Mouse (Mus musculus) urinary bladder, postnatal 0 days (tissue): Measurements from ENCODE around the gene Limd2. TPM values are rescaled to one million over a fixed set of nuclear protein-coding genes. Genes with fewer than 3 reads are reported as not detected.

Experiments used
- polyA plus RNA-seq: library from polyadenylated mRNA; unstranded; fragments of >200 nt; fragmentation: Nextera tagmentation; extraction: Ambion mirVana; gene quantifications from 2 replicates; pipeline ENCODE4 v1.2.1, GENCODE M21; 2015

Gene Limd2
- 30.1 and 32.3 TPM in 2 replicates for polyA plus RNA-seq

DNA sequence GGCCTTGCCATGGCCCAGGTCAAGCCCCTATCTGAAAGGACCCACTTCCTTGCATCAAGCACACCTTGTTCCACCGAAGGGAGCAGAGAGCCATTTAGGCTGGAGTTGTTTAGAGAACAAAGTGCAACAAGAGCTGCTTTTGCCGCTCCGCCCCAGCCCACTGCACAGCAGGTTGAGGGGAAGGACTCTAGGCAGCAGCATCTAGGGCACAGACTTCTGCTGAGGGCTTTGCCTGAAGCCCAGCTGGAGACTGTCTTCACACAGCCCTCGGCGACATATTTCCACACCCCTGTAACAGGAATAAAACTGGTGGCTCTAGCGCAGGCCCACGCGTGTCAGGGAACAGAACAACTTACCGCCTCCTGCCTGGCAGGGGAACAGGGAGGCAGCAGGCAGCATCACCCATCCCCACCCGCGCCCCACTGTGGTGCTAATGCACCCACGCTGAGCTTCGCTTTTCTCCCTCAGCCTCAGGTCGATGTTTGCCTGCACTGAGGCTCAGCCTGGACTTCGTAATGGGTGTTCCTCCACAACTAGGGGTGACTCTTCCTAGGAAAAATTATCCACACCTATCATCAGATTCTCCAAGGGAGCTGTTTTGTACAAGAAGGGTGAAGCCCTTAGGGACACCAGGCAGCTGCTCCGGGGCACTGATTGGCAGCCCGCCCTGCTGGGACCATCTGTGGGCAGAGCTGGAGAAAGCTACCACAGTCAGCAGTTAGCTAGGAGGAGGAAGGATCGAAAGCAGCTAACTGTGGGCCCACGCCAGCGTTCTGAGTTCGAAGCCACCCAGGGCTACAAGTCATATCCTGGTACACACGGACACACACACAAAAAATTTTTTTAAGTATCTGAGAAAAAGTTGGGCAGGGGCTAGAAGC is at the start of gene Limd2, which contains the start of gene Gm10840:
Gene Limd2 (minus strand): TSS at position 20 of the 881 bp plus-strand sequence.
Gene Gm10840 (plus strand): TSS at position 10 of the 881 bp plus-strand sequence.

DNA sequence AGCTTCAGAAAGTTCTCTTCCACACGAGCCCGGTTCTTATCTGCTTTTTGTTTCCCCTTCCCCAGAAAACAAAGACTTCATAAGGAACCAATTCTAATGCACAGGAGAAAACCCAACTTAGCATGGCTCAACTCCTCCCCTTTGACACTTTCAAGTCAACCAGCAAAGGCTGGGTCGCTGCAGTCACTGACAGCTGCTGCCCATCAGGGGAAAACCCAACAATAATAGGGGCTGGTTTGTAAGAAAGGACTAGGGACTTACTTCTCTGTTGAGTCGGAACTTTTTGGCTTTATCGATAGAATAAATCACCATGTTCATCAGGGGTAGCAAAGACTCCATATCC is 41.4 kb upstream of the Limd2 start, which contains the start of gene Strada:
Gene Strada (minus strand): TSS at position 46 of the 343 bp plus-strand sequence.

Other genes with a start within 250 kb of the Limd2 start
- gene Cyb561, start 207.5 kb downstream of the Limd2 start, polyA plus RNA-seq: 28.5 and 28.6 TPM in 2 replicates
- gene Ace, start 192.9 kb downstream of the Limd2 start, polyA plus RNA-seq: 2.3 TPM in 2 replicates
- gene Ace3, start 166.2 kb downstream of the Limd2 start, polyA plus RNA-seq: not detected in 2 replicates
- gene Kcnh6, start 152.7 kb downstream of the Limd2 start, polyA plus RNA-seq: 0.07 TPM in 1 of 2 replicates, not detected in the other
- gene Dcaf7, start 124.0 kb downstream of the Limd2 start, polyA plus RNA-seq: 21.1 and 23.4 TPM in 2 replicates
- 5.8 TPM in 2 replicates for gene Taco1, start 94.8 kb downstream of the Limd2 start, polyA plus RNA-seq
- gene Map3k3, start 76.2 kb downstream of the Limd2 start, polyA plus RNA-seq: 12.8 and 14.9 TPM in 2 replicates
- not detected in 2 replicates for gene Gm10840, start within 50 bp of the Limd2 start, polyA plus RNA-seq
- 11.3 and 13.3 TPM in 2 replicates for gene Strada, start 41.3 kb upstream of the Limd2 start, polyA plus RNA-seq
- 51.0 and 54.6 TPM in 2 replicates for gene Ccdc47, start 55.5 kb upstream of the Limd2 start, polyA plus RNA-seq
- gene Ddx42, start 56.1 kb upstream of the Limd2 start, polyA plus RNA-seq: 30.4 and 34.3 TPM in 2 replicates
- 27.5 and 29.8 TPM in 2 replicates for gene Ftsj3, start 95.2 kb upstream of the Limd2 start, polyA plus RNA-seq
- gene Psmc5, start 95.3 kb upstream of the Limd2 start, polyA plus RNA-seq: 177 and 179 TPM in 2 replicates
- 31.7 and 32.2 TPM in 2 replicates for gene Smarcd2, start 112.1 kb upstream of the Limd2 start, polyA plus RNA-seq
- 0.06 TPM in 1 of 2 replicates, not detected in the other for gene Tcam1, start 115.8 kb upstream of the Limd2 start, polyA plus RNA-seq
- not detected in 2 replicates for gene Gh, start 141.0 kb upstream of the Limd2 start, polyA plus RNA-seq
- gene Cd79b, start 153.9 kb upstream of the Limd2 start, polyA plus RNA-seq: 1.1 and 1.5 TPM in 2 replicates
- not detected in 2 replicates for gene Scn4a, start 192.4 kb upstream of the Limd2 start, polyA plus RNA-seq
- not detected in 2 replicates for gene Prr29, start 204.6 kb upstream of the Limd2 start, polyA plus RNA-seq
- gene Icam2, start 227.2 kb upstream of the Limd2 start, polyA plus RNA-seq: 15.2 and 25.4 TPM in 2 replicates